11 mouse cellular contexts compared by ENCODE assay signal in the genomic region with DNA sequence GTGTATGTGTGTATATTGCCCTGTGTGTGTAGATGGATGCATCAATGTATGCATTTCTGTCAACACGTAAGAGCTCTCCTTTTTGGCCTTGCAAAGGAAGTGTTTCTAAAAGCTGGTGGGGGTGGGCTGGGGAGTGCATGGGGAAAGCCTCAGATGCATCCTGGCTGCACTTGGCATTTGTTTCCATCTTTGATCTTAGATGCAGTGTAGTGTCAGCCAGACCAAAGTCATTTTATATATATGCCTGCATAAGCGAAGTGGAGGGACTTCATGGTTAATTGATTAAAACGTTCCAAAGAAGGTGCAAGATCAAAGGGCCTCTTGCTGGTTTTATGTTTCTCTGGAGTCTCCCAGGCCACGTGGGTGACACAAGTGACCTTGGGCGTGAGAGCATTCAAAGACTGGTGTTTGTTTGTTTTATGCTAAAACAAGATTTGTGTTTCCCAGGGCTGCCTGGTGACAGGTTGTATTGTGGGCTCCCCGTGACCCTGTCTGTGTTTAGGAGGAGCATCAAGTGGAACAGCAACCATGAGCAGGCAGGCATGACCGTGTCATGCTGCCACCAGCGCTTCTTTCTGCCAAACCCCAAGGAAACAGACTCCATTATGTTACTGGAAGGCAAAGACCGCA. TPM values are rescaled to one million over a fixed set of nuclear protein-coding genes. Genes with fewer than 3 reads are reported as not detected.
A peak's percentile ranks its signal among the peaks of the same experiment; 100 is the strongest.
DNase-seq lines count a peak whose midpoint lies in the region; ATAC-seq lines count a peak whose summit lies in the region.
"Had no signal": no experiment of that assay in that cellular context is flagged by ENCODE, and none has a peak within 500 bp of the region (broad histone marks: within the 10 kb centered on the region; RNA-seq: fewer than 3 reads in every experiment).

No protein-coding gene starts in this region.

- H3K4me2 ChIP-seq in embryonic facial prominence, embryonic 11.5 days (ENCODE audit: low read depth, low read length): no peak overlapping the region
- H3K4me2 ChIP-seq: heart, embryonic 11.5 days; hindbrain, embryonic 15.5 days; lung, embryonic 15.5 days had no signal

- DNase-seq in ES-CJ7 (ENCODE audit: low read depth, low spot score) (peak; percentile 4), ZHBTc4 (ENCODE audit: low read depth, low spot score) (peak; percentile 47)
- peak; percentile 13 for DNase-seq in embryonic facial prominence, embryonic 11.5 days (ENCODE audit: low spot score)
- DNase-seq in midbrain, embryonic 10.5 days (ENCODE audit: low spot score): peak; percentile 62
- no peak for DNase-seq in thymus, postnatal 14 days
- DNase-seq in layer of hippocampus, adult 11-12 months (ENCODE audit: low spot score): no peak
- DNase-seq in ovary, postnatal 10 days (ENCODE audit: low spot score): no peak
- DNase-seq: cerebellum, postnatal 36 days had no signal

- H3K27me3 ChIP-seq in embryonic facial prominence, embryonic 11.5 days (ENCODE audit: control insufficient read depth, insufficient read depth, low read length): no peaks in the 10 kb centered on the region
- peaks cover 94% of the 10 kb centered on the region for H3K27me3 ChIP-seq in midbrain, embryonic 10.5 days (ENCODE audit: low read depth, poor library complexity, severe bottlenecking)
- H3K27me3 ChIP-seq: hindbrain, embryonic 15.5 days; lung, embryonic 15.5 days had no signal

- no peak overlapping the region for H3K27ac ChIP-seq in embryonic facial prominence, embryonic 11.5 days (replicated peaks; ENCODE audit: low read depth, low read length)
- H3K27ac ChIP-seq in midbrain, embryonic 10.5 days (replicated peaks): no peak overlapping the region
- H3K27ac ChIP-seq: hindbrain, embryonic 15.5 days; lung, embryonic 15.5 days had no signal

- no peak overlapping the region for H3K4me3 ChIP-seq in embryonic facial prominence, embryonic 11.5 days (ENCODE audit: low read depth, low read length)
- no peak overlapping the region for H3K4me3 ChIP-seq in midbrain, embryonic 10.5 days
- H3K4me3 ChIP-seq: hindbrain, embryonic 15.5 days; lung, embryonic 15.5 days had no signal

- H3K4me1 ChIP-seq in embryonic facial prominence, embryonic 11.5 days (ENCODE audit: control insufficient read depth, insufficient read depth, low read length): no peaks in the 10 kb centered on the region
- peaks cover 16% of the 10 kb centered on the region for H3K4me1 ChIP-seq in midbrain, embryonic 10.5 days
- H3K4me1 ChIP-seq: hindbrain, embryonic 15.5 days had no signal

- no peak overlapping the region for H3K9ac ChIP-seq in embryonic facial prominence, embryonic 11.5 days (replicated peaks; ENCODE audit: low read length)
- H3K9ac ChIP-seq: hindbrain, embryonic 15.5 days; lung, embryonic 15.5 days had no signal

- WGBS in embryonic facial prominence, embryonic 11.5 days: 32% methylated on average over 9 of the region's 9 CpGs
- WGBS in midbrain, embryonic 10.5 days: 23% methylated on average over 9 of the region's 9 CpGs

- no peaks in the 10 kb centered on the region for H3K36me3 ChIP-seq in embryonic facial prominence, embryonic 11.5 days (replicated peaks; ENCODE audit: control insufficient read depth, insufficient read depth, low read depth, low read length)
- no peaks in the 10 kb centered on the region for H3K36me3 ChIP-seq in midbrain, embryonic 10.5 days
- H3K36me3 ChIP-seq: hindbrain, embryonic 15.5 days; lung, embryonic 15.5 days had no signal

- no peaks in the 10 kb centered on the region for H3K9me3 ChIP-seq in embryonic facial prominence, embryonic 11.5 days (replicated peaks; ENCODE audit: control insufficient read depth, low read length)
- no peaks in the 10 kb centered on the region for H3K9me3 ChIP-seq in midbrain, embryonic 10.5 days (replicated peaks)
- H3K9me3 ChIP-seq: hindbrain, embryonic 15.5 days; lung, embryonic 15.5 days had no signal

- no peak for ATAC-seq in embryonic facial prominence, embryonic 11.5 days (replicated peaks; ENCODE audit: insufficient number of reproducible peaks, low FRiP score, low TSS enrichment, low read depth)

RNA-seq across cellular contexts. Expression of gene 5730480H06Rik, which starts 6.2 kb away (rescaled TPM):
- 34.7 and 35.3 TPM in 2 replicates for polyA plus RNA-seq in embryonic facial prominence, embryonic 11.5 days (2014; fragmentation: Nextera tagmentation; extraction: Ambion mirVana)
- polyA plus RNA-seq in midbrain, embryonic 10.5 days (2016; fragmentation: Nextera tagmentation; extraction: Ambion mirVana): 26.6 and 26.8 TPM in 2 replicates

Comparison
In these comparisons a context has a peak if more than half of its experiments do, and no peak if none do; other contexts are left out.
1. DNase-seq: peak in ES-CJ7 (single experiment), ZHBTc4 (single experiment), embryonic facial prominence, embryonic 11.5 days (single experiment) and midbrain, embryonic 10.5 days (single experiment); none in thymus, postnatal 14 days (single experiment), layer of hippocampus, adult 11-12 months (single experiment) and ovary, postnatal 10 days (single experiment).